Mouse (Mus musculus): ENCODE measurements around the gene Ptar1. TPM values are rescaled to one million over a fixed set of nuclear protein-coding genes. Genes with fewer than 3 reads are reported as not detected.
A peak's percentile ranks its signal among the peaks of the same experiment; 100 is the strongest.

The Ptar1 gene
- polyA plus RNA-seq, 1 experiment from 2014 or later, result 5.0 TPM

DNA sequence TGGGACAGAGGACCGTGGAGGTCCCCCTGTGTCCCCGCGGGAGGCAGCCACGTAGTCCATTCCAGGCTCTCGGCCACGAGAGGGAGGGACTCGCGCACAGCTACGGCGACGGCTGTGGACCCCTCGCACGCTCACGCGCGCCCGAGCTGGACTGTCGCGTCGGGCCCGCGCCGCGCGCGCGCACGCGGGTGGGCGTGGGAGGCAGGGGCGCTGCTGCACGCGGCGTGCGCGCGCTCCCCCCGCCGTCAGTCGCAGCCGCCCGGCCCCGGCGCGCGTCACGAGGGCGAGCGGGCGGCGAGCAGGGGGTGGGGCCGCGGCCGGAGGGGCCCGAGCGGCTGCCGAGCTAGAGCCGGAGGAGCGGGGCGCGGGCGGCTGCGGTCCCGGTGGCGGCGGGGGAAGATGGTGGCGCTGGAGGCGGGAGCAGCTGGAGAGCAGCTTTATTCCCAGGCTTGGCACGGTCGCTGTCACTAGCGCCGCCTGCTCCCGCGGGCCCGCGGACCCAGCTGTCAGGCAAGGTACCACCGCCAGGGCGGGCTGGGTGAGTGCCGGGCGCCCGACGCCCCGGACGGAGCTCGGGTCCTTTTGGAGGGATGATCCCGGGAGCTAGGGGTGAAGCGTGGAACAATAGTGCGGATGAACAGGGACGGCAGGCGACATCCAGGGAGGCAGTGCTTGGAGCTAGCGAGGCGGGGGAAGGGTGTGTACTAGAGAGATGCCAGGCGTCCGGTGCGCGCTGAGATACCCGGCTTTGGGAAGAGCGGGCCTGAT lies 71.5 kb downstream of the Ptar1 start, which contains the start of gene Apba1:
Gene Apba1, plus strand, starts transcription at position 334 of the 768 bp plus-strand sequence.
- peak within 1 kb of the TSS; percentile 66 for H3K9ac ChIP-seq
- H3K4me1 ChIP-seq, result peaks cover 4% of the 10 kb centered on the region; the same call in 1 of the 2 replicates
- ATAC-seq (ENCODE audit: insufficient number of reproducible peaks, low FRiP score, low TSS enrichment, low read depth), result peak; percentile 86
- peaks cover 13% of the 10 kb centered on the region for H3K27me3 ChIP-seq
- peak within 1 kb of the TSS; percentile 73 for H3K4me3 ChIP-seq (replicated peaks)
- under 1% methylated on average over 92 of the region's 98 CpGs for WGBS
- H3K36me3 ChIP-seq, result no peaks in the 10 kb centered on the region
- H3K9me3 ChIP-seq (replicated peaks), result no peaks in the 10 kb centered on the region
- H3K27ac ChIP-seq (replicated peaks), result peak within 1 kb of the TSS; percentile 87
- peak within 1 kb of the TSS; percentile 88 for H3K4me2 ChIP-seq (replicated peaks)

DNA sequence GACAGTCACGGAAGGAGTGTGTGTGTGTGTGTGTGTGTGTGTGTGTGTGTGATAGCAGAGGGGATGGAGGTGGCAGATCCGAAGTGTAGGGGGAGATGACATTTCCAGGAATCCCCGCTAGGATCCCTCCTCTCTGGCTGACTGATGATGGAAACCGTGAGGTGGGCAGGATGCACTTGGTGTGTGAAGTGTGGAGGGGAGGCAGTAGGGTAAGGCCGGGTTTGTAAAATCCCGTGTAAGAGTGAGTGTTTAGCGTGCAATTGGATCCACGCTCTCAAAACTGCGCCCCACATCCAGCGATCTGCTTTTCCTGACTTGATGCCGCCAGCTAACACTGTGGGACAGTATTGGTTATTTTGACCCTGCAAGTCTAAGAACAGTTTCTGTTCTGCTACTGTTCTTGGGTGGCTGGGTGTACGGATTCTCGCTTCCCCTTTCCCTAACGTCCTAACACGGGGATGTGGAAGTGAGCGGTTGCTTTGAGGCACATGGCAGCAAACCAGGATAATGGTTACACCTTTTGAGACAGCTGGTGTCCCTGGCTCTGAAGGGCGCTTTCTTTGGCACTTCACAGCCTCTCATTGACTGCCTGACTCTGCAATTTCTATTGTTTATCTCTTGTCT lies 72.2 kb downstream of the Ptar1 start:
- Histone ChIP-seq H3K27me3 (peaks cover 13% of the 10 kb centered on the region), H3K4me2 (replicated peaks) (peak overlapping the region; percentile 88), H3K36me3 (no peaks in the 10 kb centered on the region), H3K4me1 (peaks cover 4% of the 10 kb centered on the region; the same call in 1 of the 2 replicates), H3K27ac (replicated peaks) (no peak overlapping the region), H3K4me3 (replicated peaks) (peak overlapping the region; percentile 73), H3K9ac (peak overlapping the region; percentile 66), H3K9me3 (replicated peaks) (no peaks in the 10 kb centered on the region)
- 5% methylated on average over 17 of the region's 17 CpGs for WGBS
- no peak for ATAC-seq (ENCODE audit: insufficient number of reproducible peaks, low FRiP score, low TSS enrichment, low read depth)

DNA sequence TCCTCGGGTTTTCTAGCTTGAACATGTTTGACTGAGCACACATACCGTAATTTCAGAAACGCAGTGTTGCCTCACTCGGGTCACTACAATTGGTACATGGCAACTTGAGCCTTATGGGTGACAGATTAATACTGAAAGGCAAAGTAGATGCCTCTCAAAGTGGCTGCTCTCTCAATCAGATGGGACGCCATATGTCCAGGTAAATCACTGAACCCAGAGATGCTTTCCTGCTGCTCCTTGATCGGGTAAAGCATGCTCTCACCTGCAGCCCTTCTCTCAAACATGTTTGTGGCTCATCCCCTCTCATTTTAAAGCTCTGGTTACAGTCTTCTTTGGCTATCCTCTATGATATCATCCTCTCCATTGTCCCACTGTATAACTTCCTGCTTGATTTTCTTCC lies 76.1 kb downstream of the Ptar1 start:
- peaks cover 13% of the 10 kb centered on the region for H3K27me3 ChIP-seq
- H3K4me1 ChIP-seq, result no peaks in the 10 kb centered on the region; the same call in 1 of the 2 replicates
- H3K9ac ChIP-seq, result no peak overlapping the region
- ATAC-seq (ENCODE audit: insufficient number of reproducible peaks, low FRiP score, low TSS enrichment, low read depth), result no peak
- H3K4me2 ChIP-seq (replicated peaks), result no peak overlapping the region
- H3K9me3 ChIP-seq (replicated peaks), result no peaks in the 10 kb centered on the region
- no peaks in the 10 kb centered on the region for H3K36me3 ChIP-seq
- 77% methylated on average over 6 of the region's 6 CpGs for WGBS
- no peak overlapping the region for H3K4me3 ChIP-seq (replicated peaks)
- no peak overlapping the region for H3K27ac ChIP-seq (replicated peaks)

DNA sequence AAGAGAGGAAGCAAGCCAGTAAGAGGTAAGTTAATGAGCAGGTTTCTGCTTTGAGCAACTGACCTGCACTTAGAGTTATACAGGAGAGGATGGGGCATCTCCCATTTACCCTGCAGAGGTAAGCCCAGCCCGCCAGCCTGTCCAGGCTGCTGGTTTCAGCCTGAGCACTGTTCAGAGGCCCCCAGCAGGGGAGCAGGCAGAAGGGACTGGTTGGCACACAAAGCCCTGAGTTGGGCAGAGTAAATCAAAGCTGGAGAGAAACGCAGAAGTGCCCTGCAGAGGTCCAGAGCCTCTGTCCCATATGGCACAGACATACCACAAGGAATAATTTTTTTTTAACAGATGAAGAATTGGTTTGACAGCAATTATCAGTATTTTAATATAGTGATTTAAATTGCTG lies 76.8 kb downstream of the Ptar1 start:
- Histone ChIP-seq H3K4me2 (replicated peaks) (no peak overlapping the region), H3K36me3 (no peaks in the 10 kb centered on the region), H3K4me1 (no peaks in the 10 kb centered on the region; the same call in 1 of the 2 replicates), H3K27ac (replicated peaks) (no peak overlapping the region), H3K9me3 (replicated peaks) (no peaks in the 10 kb centered on the region), H3K27me3 (peaks cover 13% of the 10 kb centered on the region), H3K4me3 (replicated peaks) (no peak overlapping the region), H3K9ac (no peak overlapping the region)
- 53% methylated on average over 2 of the region's 2 CpGs for WGBS
- no peak for ATAC-seq (ENCODE audit: insufficient number of reproducible peaks, low FRiP score, low TSS enrichment, low read depth)

DNA sequence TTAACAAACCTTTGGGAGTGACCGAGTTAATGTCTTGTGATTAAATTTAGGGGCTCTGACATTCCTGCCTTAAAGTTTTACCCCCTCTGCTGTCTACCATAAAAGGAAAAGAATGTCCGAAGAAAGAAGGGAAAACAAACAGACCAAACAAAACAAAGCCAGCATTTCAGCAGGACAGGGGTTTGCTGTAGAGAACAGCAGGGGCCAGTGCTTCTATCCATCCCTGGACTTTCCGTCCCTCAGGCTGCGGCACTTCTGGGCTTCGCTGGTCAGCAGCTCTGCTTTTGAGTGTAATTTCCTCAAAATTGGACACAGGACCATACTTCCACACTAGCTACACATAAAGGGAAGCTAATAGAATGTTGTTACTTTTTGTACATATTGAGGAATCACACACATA lies 81.6 kb downstream of the Ptar1 start:
- H3K4me3 ChIP-seq (replicated peaks), result no peak overlapping the region
- no peak overlapping the region for H3K4me2 ChIP-seq (replicated peaks)
- peaks cover 3% of the 10 kb centered on the region; the same call in 1 of the 2 replicates for H3K4me1 ChIP-seq
- H3K27ac ChIP-seq (replicated peaks), result no peak overlapping the region
- H3K9me3 ChIP-seq (replicated peaks), result no peaks in the 10 kb centered on the region
- WGBS, result 48% methylated on average over 5 of the region's 5 CpGs
- no peak for ATAC-seq (ENCODE audit: insufficient number of reproducible peaks, low FRiP score, low TSS enrichment, low read depth)
- H3K36me3 ChIP-seq, result no peaks in the 10 kb centered on the region
- no peak overlapping the region for H3K9ac ChIP-seq
- H3K27me3 ChIP-seq, result no peaks in the 10 kb centered on the region

DNA sequence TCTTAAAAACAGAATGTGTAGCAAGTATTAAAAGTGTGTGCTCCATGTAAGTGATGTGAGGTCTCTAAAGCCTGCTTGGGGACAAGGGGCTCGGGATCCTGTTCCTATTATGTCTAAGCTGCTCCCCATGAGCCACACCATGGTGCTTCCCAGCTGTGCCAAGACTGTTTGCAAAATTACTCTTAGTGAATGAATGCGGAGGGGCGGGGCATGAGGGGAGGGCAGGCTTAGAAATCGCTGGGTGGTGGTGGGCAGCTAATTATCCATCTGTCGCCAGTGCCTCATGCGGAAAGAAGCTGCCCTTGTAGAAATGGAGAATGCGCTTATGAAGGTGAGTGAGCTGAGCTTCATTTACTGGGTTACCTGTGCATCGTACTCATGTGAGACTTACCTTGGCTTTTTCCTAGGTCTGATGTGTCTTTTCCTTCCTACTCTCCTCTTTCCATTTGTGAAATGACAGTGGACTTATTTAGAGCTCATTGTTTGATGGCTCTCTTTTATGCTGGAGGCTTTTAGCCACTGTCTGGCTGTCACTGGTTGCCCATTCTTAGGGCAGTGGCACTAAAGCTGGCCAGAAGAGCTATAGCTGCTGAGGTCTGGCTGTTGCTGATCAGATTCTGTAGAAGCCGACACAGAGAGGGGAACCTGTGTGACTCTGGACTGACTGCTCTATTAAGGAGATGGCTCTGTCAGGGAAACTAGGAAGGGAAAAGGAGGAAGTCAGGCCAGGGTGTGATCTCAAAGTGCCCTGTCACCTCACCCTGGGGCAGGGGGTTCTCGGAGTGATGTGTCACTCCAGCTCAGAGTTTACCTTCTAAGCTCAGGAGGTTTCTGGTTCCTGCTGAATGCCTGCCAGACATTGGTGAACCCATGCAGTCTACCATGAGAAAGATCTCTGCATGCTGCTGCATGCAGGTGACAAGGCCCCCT lies 83.5 kb downstream of the Ptar1 start:
- H3K4me1 ChIP-seq, result peaks cover 3% of the 10 kb centered on the region; the same call in 1 of the 2 replicates
- ATAC-seq (ENCODE audit: insufficient number of reproducible peaks, low FRiP score, low TSS enrichment, low read depth), result no peak
- H3K9me3 ChIP-seq (replicated peaks), result no peaks in the 10 kb centered on the region
- 59% methylated on average over 10 of the region's 10 CpGs for WGBS
- no peak overlapping the region for H3K4me2 ChIP-seq (replicated peaks)
- no peak overlapping the region for H3K27ac ChIP-seq (replicated peaks)
- H3K9ac ChIP-seq, result no peak overlapping the region
- H3K4me3 ChIP-seq (replicated peaks), result no peak overlapping the region
- H3K36me3 ChIP-seq, result no peaks in the 10 kb centered on the region
- H3K27me3 ChIP-seq, result no peaks in the 10 kb centered on the region

DNA sequence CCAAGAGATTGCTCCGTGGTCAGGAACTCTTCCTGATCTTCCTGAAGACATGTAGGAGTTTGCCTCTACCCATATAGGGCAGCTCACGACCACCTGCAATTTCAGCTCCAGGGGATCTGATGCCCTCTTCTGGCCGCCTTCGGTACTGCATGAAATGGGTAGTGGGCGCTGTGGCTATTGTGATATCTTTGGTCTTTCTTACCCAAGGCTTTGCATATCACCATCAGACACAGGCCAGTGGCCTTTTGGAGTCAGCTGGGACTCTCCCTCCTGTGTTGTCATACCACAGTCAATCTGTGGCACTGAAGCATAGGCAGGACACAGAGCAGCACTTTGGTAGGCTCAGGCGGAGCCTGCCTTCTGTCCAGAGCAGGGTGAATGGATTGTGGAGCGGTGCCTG lies 84.7 kb downstream of the Ptar1 start:
- WGBS, result 68% methylated on average over 7 of the region's 7 CpGs
- no peak overlapping the region for H3K4me2 ChIP-seq (replicated peaks)
- ATAC-seq (ENCODE audit: insufficient number of reproducible peaks, low FRiP score, low TSS enrichment, low read depth), result no peak

DNA sequence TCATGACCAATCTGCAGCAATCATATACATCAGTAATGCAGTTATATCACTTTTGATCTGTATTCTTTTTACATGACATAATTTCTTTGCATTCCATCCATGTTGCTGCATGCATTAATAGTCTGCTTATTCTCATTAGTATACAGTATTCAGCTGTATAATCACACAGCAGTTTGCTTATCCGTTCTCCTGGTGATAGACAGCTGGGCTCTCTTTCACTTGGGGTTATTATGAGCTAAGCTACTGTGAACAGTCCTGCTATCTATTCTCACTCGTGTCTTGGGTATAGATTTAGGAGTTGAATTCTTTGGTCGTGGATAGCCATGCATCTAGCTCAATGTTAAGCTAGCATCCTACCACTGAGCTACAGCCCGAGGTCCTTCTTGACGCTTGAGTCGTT lies 88.1 kb downstream of the Ptar1 start:
- Histone ChIP-seq H3K27ac (replicated peaks) (no peak overlapping the region), H3K4me1 (peaks cover 3% of the 10 kb centered on the region; the same call in 1 of the 2 replicates), H3K4me3 (replicated peaks) (no peak overlapping the region), H3K27me3 (no peaks in the 10 kb centered on the region), H3K4me2 (replicated peaks) (no peak overlapping the region), H3K36me3 (no peaks in the 10 kb centered on the region), H3K9ac (no peak overlapping the region), H3K9me3 (replicated peaks) (no peaks in the 10 kb centered on the region)
- ATAC-seq (ENCODE audit: insufficient number of reproducible peaks, low FRiP score, low TSS enrichment, low read depth), result no peak
- WGBS, result 75% methylated on average over 6 of the region's 6 CpGs

More for the DNA sequence above, 84.7 kb downstream of the Ptar1 start:
- no peak overlapping the region for H3K27ac ChIP-seq (replicated peaks)
- no peak overlapping the region for H3K9ac ChIP-seq
- H3K4me1 ChIP-seq, result peaks cover 3% of the 10 kb centered on the region; the same call in 1 of the 2 replicates
- no peaks in the 10 kb centered on the region for H3K9me3 ChIP-seq (replicated peaks)
- H3K4me3 ChIP-seq (replicated peaks), result no peak overlapping the region
- no peaks in the 10 kb centered on the region for H3K36me3 ChIP-seq
- H3K27me3 ChIP-seq, result no peaks in the 10 kb centered on the region

DNA sequence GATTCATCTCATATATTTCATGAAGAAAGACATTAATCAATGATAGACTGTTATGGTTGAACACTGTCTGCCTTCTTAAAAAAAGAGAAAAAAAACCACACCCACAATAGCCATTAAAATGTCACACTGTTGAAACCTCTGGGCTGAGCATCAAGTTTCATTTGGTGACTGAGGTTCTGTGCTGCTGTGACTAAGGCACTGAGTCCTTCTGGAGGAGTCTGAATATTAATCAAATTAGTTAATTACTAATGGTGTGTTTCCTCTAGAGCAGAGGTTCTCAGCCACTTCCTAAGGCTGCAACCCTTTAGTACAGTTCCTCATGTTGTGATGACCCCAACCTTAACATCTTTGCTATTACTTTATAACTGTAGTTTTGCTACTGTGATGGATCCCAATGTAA lies 91.9 kb downstream of the Ptar1 start:
- Histone ChIP-seq H3K36me3 (no peaks in the 10 kb centered on the region), H3K27me3 (no peaks in the 10 kb centered on the region), H3K9me3 (replicated peaks) (no peaks in the 10 kb centered on the region), H3K4me2 (replicated peaks) (no peak overlapping the region), H3K9ac (no peak overlapping the region), H3K4me3 (replicated peaks) (no peak overlapping the region), H3K27ac (replicated peaks) (no peak overlapping the region), H3K4me1 (peaks cover 5% of the 10 kb centered on the region)
- ATAC-seq (ENCODE audit: insufficient number of reproducible peaks, low FRiP score, low TSS enrichment, low read depth), result no peak

DNA sequence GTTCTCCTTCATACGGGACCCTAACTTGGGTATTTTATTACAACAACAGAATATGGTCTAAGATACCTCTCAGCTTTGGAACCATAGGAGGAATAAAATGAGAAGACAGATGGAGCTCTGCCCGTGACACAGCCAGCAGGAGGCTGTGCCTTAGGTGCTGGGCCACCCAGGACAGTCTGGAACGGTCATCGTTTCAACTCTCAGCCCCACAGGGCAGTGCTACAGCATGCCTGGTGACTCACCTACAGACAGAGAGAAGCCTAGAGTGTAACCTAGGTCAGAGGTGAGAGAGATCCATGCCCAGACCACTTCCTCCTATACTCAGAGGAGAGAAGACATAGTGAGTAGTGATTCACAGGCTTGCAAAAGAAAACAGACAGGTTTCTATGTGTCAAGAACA lies 92.9 kb downstream of the Ptar1 start:
- Histone ChIP-seq H3K27me3 (no peaks in the 10 kb centered on the region), H3K4me3 (replicated peaks) (no peak overlapping the region), H3K9ac (no peak overlapping the region), H3K36me3 (no peaks in the 10 kb centered on the region), H3K9me3 (replicated peaks) (no peaks in the 10 kb centered on the region), H3K4me2 (replicated peaks) (no peak overlapping the region), H3K4me1 (peaks cover 5% of the 10 kb centered on the region), H3K27ac (replicated peaks) (no peak overlapping the region)
- 84% methylated on average over 4 of the region's 4 CpGs for WGBS
- no peak for ATAC-seq (ENCODE audit: insufficient number of reproducible peaks, low FRiP score, low TSS enrichment, low read depth)
